Mouse (Mus musculus): ENCODE measurements around the gene Wipf3.

GRCm38 (mm10) chr6:54535485-54535884 is 106.1 kb downstream of the Wipf3 start:
- TF ChIP-seq CTCF (IDR thresholded peaks at IDR 0.05; ENCODE audit: insufficient read depth, low read length), result no peak
- no peak for TF ChIP-seq POLR2A (IDR thresholded peaks at IDR 0.05; ENCODE audit: borderline replicate concordance, extremely low read depth, low read depth, low read length)

All from lung, adult 2 months (tissue).